Mouse (Mus musculus): ENCODE data around the gene Trim44.
A peak's percentile ranks its signal among the peaks of the same experiment; 100 is the strongest.

The Trim44 gene

DNA sequence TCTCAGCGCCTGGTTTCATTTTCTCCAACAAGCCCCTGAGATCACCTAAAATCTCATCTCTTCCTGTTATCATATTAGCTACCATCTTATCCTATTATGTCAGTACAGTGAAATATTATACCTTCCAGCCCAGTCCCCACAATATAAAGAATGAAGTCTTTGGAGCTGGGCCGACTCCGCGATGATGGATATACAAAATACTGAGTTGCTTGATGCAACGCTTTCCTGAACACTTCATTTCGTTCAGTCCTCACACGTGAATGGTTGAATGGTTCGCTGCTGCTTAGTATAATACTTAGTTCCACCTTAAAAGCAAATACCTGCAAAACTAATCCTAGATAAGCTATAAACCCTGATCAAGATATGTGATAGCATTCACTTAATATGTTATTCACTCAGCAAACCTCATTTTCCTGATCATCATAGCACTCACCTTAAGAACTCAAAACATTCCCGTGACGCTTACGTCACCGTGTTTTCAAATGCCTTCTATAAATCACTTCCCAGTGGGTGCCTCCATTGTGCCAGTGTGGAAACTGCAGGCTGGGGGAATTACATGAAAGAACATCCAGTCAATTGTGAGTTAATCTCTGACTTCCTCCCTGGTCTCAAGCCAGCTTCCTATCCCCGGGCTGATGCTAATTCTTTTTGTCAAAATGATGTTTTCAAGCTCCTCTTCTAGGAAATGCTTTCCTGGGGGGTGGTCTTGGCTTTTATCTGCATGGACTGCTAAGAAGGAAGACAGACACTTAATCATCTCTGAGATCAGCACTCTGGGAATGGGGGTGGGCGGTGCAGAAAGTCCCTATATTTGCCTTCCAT is at the start of gene Trim44:
TSS of gene Trim44 (minus strand) at position 466 of the 822 bp plus-strand sequence.
- DNase-seq (ENCODE audit: extremely low read depth, low read depth, low spot score): no peak

DNA sequence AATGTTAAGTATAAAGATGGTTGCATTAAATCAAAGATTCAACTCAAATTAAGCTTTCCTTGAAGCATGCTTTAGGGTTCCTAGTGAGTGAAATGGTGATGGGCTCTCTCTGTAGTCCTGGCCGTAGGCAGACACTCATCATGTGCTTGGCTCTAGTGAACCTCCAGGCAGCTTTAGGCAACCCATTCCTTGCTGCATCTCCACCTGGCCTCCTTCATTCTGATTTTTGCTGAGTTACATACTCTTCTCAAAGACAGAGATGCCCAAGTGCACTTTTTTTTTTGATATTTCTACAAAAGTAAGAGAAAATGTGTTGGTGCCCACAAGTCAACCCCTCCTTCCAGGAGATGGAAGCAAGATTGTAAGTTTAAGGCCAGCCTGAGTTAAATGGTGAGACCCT is 47.5 kb upstream of the Trim44 start:
- no peak for DNase-seq (ENCODE audit: extremely low read depth, low read depth, low spot score)

DNA sequence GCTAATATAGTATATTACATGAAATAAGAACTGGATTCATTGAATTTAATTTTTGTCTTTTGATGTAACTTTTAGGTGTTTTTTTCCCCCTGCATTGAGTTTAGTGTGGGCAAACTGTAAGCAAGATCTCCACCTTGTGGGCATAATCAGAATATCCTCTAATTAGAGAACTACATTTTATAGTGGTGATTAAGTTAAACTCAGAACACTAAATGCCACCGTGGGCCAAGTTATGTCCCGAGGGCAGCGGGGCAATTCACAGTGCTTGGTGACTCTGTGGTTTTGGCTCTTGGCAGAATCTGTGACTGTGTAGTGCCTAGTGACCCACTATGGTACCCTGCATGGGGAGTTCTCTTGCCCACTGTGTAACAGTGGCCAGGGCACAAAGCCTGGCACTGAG is 45.8 kb upstream of the Trim44 start:
- DNase-seq (ENCODE audit: extremely low read depth, low read depth, low spot score): no peak

DNA sequence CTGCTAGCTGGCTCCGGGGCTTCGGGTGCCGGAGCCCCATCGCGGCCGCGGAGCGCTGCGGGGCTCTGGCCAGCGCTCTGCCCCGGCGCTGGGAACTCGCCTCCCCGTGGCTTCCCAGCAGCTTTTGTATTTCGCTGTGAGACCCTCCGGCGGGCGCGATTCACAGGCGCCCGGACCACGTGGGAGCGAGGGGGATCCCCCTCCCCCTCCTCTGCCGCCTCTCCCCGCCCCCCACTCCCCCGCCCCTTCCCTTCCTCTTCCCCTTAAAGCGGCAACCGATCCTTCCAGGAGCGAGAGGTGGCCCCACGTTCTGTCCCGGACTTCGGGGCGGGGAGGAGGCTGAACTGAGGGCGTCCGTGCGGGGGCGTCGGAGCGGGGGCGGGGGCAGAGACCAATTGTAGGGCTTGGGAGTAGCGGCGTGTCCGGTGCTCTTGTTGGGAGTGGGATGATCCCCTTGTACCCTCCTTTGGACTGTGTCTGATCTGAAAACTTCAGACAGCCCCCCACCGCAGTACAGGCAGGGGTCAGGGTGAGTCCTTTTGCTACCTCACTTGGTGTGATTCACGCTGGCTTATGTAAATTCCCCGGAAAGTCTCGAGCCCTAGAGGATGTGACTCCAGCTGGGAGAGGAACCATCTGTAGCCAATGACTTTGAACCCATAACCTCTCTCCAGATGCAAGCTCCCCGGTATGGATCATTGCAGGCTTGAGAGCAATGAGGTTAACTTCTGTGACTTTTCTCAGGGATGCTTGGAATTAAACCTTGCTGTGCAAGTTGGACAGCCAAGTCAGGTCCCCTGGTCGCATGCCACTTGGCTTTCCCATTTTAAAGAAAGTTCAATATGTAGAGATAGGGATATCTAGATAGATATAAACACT is 44.3 kb upstream of the Trim44 start, which contains the start of gene Fjx1:
TSS of gene Fjx1 (minus strand) at position 829 of the 879 bp plus-strand sequence.
- no peak for DNase-seq (ENCODE audit: extremely low read depth, low read depth, low spot score)

DNA sequence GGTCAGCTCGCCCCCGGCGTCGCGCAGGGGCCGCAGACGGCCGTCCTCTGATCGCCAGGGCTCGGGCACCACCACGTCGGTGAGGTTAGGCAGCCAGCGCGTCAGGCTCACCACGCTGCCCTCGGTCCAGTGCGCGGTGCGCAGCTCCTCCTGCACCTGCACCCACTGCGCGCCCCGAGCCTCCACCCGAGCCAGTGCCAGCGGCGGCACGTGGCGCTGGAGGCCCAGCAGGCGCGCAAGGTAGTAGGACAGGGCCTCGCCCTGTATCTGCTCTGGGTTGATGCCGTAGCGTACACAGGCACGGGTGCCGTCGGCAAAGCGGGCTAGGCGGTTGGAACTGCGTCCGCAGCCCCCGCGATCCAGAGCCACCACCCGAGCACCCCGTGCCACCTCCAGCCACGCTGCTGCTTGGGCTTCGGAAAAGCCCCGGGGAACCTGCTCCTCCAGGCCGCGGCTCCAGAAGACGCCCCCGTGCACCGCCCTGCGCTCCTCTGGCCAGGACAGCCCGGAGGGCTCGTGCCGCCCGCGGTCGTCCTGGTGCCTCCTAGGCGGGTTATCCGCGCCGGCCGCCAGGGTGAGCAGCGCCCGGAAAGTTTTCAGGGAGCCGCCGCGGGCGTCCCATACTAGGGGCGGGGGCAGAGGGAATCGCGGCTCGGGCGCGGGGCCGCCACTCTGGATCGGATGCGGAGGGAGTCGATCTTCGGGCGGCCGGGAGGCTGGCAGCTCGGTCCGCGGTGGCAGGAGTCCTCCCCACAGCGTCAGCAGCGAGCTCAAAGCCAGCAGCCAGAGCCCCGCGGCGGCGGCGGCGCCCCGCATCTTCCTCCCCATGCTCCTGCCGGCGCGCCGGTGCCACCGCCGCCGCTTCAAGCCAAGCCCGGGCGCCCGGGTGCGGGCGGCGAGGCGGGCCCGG is 43.4 kb upstream of the Trim44 start:
- DNase-seq (ENCODE audit: extremely low read depth, low read depth, low spot score): no peak

DNA sequence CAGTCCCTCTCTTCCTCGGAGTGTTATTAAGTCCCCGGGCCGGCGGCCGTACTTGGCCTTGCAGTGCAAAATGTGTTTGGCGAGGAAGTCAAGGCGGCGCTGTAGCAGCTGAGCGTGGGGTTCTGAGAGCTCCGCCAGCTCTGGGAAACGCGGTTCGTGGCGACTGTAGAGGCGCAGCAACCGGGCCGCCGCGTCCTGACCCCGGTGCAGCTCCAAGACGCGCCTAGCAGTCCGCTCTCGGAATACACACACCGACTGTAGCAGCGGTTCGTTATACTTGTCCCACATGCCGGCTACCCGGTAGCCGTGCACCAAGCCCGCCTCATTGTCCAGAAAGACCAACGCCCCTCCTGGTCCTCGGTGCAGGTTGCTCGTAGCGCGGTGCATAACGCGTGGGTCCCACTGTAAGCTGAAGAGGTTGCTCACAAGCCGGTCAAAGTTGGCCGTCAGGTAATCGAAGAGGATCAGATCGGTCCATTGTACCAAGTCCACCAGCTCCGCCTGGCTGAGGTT is 42.7 kb upstream of the Trim44 start:
- DNase-seq (ENCODE audit: extremely low read depth, low read depth, low spot score): no peak

DNA sequence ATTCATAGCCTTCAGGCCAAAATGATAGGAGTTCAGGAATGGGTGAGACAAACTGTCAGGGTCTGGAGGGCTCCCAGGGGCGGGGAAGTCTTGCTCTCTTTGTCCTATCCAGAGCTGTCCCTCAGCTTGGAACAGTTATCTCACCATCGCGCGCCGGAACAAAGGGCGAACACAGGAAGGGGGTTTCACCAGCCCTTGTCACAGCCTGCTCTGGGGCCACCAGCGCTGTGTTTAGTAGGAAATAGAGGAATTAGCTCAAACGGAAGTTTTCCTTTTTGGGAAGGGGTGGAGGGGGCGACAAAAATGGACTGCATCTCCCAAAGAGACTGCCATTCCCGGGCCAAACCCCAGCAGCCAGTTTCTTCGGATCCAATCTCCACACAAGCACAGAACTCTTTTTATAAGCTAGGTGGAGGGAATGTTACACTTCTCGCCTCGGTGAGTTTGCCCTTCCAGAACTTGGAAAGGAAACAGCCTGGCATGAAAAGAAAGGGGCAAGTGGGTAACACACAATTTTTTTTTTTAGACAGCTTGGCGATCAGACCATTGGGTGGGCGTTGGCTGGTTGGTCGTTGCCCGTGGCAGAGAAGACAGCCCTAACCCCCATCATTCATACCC is 42.1 kb upstream of the Trim44 start:
- DNase-seq (ENCODE audit: extremely low read depth, low read depth, low spot score): no peak

DNA sequence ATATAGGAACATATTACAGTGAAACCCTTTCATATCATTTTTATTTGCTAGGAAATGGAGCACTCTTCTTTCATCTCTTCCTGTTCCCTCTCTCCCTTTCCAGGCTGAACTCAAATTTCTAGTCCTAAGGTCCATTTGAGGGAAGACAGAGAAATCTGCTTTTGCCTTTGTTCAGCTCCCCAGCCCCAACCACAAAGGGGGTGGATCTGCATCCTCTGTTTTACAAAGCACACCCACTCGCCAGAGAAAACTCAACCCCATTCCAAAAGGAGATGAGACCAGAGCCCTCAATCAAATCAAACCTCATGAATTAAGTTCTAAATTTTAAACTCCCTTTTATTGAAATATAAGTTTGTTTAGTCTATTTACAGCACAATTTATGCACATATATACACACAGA is 41.4 kb upstream of the Trim44 start:
- DNase-seq (ENCODE audit: extremely low read depth, low read depth, low spot score): no peak

DNA sequence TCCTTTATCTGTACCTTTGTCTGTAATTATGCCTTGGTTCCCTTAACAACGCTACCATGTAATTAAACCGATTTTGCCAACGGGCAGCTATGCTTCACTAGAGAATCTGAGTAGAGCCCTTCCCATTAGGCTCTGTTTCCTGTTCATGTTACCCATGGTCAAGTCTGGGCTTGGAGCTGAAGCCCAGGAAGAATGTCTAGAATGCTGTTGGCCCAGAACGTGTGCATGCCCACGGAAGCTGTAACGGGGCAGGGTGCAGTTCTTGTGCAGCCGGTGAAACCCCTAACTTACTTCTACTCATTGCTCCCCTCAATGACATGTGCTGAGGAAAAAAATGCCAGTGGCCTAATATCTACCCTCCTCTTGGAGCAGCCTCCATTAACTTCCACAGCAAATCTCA is 40.2 kb upstream of the Trim44 start:
- no peak for DNase-seq (ENCODE audit: extremely low read depth, low read depth, low spot score)

DNA sequence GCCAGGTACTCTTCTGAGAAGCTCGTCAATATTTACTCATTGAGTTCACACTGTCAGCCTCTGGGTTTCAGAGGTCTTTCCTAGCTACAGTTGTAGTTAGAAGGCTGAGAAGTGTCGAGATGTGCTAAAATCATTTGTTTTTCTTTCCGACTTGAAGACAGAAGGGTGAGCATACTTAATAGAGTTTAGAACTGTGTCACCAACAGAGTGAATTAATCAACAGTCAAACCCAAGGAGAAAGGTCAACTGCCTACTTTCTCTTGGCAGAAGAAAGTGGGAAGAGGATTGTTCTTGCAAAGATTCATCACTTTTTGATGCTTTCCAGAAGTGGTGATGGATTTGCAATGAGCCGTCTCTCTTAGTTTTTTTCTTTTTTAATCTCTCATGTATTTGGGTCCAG is 39.2 kb upstream of the Trim44 start:
- no peak for DNase-seq (ENCODE audit: extremely low read depth, low read depth, low spot score)

DNA sequence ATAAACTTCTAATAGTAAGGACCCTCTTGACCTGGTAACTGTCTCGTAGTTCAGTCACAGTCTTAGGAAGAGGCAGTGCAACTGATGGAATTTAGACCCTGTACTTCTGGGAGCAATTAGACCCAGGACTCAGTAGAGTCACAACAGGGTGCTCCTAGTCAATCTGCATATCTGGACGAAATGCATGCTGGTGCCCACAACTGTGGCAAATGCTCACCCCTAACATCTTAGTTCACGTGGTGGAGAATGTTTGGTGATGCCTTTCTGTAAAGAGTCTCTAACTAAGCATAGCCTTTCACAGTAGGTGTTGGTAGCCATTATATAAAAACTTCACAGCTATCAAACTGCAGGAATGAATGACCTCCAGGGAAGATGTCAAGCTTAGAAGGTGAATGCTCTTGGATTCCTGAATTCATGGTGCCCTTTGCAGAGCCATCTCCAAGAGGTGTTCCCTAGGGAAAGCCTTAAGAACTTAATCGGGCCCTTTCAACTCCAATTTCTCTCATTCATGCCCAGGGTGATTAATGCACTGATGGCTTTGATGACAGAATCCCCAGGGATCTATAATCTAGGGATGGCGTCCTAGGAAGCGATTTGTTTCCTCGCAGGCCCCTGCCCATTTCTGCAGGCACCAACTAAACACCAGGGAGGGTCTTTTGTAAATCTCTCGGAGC is 29.9 kb upstream of the Trim44 start:
- no peak for DNase-seq (ENCODE audit: extremely low read depth, low read depth, low spot score)

DNA sequence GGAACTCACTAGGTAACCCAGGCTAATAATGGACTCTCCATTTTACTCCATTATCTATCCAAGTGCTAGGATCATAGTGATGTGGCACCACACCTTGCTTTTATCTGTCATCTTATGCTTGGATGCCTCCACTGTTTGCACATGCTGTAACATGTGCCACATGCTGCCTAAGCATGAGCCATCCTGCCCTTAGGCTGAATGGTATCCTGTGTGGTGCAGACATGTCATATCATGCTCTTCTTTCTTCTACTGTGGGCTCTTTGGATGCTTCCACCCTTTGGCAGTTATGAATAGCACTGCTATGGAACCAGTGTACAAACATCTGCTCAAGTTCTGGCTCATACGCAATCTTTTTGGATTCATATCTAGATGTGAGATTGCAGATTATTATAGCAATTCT is 26.3 kb upstream of the Trim44 start:
- DNase-seq (ENCODE audit: extremely low read depth, low read depth, low spot score): peak; percentile 52

DNA sequence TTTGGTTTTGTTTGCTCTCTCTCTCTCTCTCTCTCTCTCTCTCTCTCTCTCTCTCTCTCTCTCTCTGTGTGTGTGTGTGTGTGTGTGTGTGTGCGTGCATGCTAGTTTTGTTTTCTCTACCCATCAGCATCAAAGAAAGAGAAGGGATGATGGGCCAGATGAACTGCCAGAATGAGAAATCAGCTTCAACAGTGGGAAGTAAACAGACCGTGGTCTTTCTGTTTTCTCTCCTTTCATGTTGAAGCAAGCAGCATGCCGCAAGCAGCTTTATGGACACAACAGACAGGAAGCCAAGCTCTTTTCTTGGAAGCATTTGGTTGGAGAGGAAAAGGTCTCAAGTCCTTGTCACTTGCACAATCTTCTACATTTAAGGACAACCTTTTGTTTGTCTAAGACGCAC is 23.5 kb upstream of the Trim44 start:
- no peak for DNase-seq (ENCODE audit: extremely low read depth, low read depth, low spot score)

DNA sequence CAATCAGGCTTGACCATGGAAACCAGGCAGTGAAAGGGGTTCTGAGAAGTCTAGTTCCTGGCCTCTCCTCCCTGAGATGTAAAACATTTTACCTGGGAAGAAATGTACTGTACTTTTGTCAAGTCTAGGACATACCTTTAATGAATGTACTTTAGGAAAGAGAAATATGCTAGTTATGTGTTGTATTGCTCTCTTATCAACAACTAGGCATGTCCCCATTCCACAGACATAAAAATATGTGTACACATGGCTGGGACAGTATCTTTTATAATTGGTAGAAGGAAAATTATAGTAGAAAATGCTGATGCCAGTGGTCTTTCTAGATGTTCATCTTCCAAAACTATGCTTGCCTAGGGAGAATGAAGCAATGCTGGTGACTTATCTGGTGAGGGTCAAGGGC is 20.3 kb upstream of the Trim44 start:
- no peak for DNase-seq (ENCODE audit: extremely low read depth, low read depth, low spot score)

DNA sequence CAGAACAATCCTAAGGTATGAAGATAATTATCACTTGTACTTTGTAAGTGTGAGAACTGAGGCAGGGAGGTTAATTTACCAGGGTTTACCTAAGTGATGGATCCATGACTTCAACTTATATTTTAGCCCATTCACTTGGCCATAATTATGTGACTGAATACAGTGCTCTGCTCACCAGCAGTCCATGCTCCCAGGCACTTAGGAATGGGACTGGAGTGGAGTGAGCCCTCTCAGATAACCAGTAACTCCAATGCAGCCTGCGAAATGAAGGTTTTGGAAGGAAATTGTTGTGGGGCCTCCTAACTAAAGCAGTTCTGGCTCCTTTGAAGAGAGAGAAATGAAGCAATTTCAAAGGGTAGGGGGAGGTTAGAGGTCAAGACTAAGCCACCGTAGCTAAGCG is 18.8 kb upstream of the Trim44 start:
- no peak for DNase-seq (ENCODE audit: extremely low read depth, low read depth, low spot score)

DNA sequence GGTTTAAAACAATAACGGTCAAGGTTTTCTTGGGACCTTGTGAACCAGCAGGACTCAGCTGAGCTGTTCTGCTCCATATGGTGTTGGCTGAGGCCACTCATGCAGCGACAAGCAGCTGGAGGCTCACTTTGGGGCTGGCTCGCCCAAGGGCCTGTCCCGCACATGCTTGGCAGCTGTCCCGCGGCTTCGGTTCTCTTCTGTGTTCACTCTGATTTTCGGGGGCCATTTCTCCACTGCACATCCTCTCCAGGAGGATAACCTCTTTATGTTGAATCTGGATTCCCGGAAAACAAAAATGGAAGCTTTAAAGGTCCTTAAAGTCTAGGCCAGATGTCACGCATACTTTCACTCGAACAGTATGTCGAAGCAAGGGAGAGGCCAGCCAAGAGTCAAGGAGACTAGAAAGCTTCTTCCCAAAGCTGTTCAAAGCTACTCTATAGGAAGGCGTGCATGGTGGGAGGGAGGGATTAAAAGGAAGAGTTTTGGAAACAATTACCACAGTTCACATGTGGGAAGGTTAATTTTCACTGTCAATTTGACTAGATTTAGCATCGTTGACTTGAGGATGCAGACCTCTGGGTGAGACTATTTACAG is 8.6 kb upstream of the Trim44 start:
- no peak for DNase-seq (ENCODE audit: extremely low read depth, low read depth, low spot score)

DNA sequence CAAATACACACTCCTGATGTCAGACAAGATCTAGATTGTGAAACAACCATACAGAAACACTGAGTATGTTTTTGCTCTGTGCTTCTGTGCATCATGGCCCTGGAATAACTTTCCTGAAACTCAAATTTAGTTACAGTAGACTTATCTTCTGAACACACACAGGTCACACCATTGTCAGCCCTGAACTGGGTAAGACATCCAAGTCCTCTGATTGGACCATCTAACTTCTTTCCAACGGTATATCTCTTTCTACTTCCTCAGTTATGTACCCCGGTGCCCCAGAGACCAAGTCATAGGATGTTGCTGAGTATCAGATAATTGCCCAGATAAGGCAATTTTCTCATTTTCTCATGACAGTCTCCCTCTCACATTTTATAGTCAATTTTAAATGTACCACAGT is 5.1 kb upstream of the Trim44 start:
- DNase-seq (ENCODE audit: extremely low read depth, low read depth, low spot score): no peak

DNA sequence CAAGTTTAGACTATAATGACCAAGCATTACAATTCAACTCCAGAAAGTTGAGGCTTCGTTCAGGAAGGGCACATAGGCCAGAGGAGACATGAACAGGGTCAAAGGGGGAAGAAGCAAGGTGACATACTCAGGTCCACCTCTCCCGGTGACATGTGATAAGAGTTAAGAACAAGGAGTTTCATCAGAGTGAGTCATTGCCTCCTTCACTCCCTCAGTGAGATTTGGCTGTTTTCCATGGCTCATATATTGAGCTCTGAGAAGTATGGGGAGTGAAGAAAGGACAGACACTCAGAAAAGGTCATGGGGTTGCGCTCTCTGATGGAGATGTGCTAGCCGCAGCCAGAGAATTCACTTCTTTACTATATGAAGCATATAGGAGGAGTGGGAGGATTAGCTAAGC is 3.0 kb upstream of the Trim44 start:
- no peak for DNase-seq (ENCODE audit: extremely low read depth, low read depth, low spot score)

DNA sequence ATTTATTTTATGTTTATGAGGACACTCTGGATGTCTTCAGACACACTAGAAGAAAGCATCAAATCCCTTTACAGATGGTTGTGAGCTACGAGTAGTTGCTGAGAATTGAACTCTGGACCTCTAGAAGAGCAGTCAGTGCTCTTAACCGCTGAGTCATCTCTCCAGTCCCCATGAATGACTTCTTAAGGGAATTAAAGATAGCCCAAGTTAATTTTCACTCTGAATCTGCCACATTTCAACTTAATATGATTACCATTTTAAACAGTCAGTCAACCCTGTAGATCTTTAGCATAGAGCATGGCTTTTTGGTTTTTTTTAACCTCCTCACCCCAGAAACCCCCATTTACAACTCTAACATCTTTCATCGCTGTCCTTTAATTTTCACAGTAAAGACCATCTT is 2.1 kb upstream of the Trim44 start:
- no peak for DNase-seq (ENCODE audit: extremely low read depth, low read depth, low spot score)

Measured in fat pad, adult 2 months (tissue).